Mouse (Mus musculus): ENCODE data around the gene Bsg.
"Not testable (repeated sequence)": the region's sequence is repeated elsewhere in the genome, so short reads cannot be mapped to it uniquely, and the experiment has no call there.

Bsg gene

DNA sequence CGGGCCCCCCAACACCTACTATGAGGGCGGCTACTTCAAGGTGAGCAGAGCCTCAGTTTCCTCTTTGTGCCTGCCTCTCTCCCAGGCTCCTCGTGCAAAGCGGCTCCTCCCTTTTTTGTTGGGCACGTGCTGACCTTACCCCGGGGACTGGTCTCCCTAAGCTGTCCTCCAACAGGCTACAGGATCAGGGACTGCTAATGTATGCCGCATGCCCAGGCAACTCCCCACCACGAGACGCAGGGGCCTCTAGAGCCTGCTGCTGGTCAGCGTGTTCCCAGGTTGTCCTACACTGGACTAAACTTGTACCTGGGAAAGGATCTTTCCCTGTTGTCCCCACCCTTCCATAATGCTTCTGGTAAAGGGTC, 21.8 kb upstream of the Bsg start:
- in situ Hi-C loops (cut with MseI, MboI): no loop called here

DNA sequence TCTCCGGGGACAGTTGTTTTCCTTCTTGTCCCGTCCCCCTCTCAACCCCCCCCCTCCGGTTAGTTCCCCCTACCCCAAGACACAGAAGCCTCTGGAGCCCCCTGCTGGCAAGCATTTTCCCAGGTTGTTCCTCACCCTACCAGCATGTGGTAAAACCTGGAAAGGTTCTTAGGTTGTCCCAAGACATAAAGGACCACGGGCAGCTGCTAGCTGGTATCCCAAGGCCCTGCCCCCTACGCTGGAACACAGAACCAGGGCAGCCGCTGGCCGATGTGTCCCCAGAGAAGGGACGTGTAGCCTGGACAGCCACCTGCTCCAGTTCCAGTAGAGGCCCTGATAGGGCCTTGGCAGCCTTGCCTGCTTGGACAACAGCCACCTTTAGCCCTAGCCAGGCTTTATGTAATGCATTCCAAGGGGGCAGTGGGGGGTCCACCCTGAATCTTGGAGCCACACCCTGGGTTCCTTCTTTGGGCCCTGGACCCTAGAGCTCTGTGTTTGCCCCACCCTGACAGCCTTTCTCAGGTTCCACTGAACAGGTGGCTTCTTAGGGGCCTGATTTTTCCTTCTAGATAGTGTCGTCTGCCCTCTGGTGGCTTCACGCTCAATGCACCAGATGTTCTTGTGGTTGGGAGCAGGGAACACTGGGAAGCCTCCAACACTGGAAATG, 21.2 kb upstream of the Bsg start:
- in situ Hi-C loops (cut with MseI, MboI): no loop called here

DNA sequence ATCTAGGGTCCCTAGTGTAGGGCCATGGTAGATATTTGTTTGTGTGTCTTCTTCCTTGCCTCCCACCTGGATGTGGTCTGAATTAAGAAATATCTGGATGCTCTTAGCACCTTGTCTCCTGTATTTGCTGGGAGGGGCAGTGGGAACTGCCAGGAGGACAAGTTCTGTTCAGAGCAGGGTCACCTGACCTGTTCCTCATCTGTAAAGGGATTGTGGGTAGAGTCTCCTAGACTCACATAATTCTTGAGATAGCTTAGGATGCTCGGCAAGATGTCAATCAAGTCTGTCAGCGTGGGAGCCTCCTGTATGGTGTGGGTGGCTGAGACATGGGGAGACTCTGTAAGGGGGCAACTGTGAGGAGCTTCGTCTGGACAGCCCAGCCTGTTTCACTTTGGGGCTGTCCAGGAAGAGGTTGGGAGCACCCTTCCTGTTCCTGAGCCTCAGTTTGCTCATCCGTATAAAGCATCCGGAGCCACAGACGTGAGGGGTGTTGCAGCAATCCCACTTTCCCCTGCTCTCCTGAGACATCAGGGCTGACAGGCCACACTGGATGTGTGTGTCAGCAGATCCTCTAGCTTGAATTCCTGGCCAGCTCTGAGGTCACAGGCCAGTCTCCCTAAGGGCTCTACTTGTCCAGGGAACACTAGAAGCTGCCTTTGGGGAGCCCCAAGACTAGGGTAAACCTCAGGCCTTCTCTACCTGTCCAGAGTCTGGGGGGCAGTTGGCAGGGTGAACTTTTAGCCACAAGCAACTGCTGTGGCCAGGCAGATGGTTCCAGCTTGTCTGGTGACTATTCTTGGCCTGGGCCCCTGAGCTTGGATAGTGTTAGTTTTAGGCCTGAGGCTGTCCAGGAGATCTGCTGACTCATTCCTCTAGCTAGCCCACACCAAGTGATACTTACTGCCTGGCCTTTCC, 20.3 kb upstream of the Bsg start:
- in situ Hi-C loops (cut with MseI, MboI): no loop called here

- in situ Hi-C loops (cut with MseI, MboI): no loop called here
Measured at GRCm38 (mm10) chr10:79684770-79685600, 19.3 kb upstream of the Bsg start.

- in situ Hi-C loops (cut with MseI, MboI): no loop called here
Measured at GRCm38 (mm10) chr10:79686219-79686618, 18.1 kb upstream of the Bsg start.

GRCm38 (mm10) chr10:79686691-79687090, 17.6 kb upstream of the Bsg start:
- in situ Hi-C loops (cut with MseI, MboI): no loop called here

DNA sequence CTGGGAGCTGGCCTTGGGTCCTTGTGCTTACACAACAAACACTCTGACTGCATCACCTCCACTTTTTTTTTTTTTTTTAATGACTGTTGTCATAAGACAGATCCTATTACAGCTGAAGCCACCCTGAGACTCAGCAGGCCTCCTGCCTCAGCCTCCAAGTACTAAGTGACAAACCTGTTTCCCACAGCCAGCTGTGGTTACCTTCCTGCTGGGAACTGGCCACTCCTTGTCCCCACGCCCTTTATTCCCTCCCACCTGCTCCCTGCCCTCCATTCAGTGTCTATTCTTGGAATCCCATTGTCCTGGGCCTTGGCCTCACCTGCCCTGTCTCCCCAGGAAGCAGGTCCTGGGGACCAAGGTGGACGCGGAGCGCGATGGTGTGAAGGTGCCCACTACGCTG, 16.8 kb upstream of the Bsg start:
- in situ Hi-C loops (cut with MseI, MboI): no loop called here

DNA sequence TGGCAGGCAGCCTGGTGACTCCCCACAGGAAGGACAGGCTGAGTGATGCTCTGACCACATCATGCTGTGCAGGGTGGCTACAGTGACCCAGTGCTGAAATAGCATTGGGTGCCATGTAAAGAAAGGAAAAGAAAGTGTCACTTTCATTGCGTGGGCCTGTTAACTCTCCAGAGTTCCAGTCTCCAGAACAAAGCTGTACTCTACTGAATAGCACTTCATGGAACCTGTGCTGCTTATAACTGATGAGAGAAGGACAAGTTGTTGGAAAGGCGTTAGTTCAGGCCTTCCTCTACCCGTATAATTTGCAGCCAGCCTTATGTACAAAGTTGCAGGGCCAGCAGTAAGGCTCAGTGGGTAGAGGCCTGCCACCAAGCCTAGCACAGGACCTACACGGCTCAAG, 15.6 kb upstream of the Bsg start, which contains the start of gene Gzmm:
Gzmm (plus strand) TSS at position 301 of the 400 bp plus-strand sequence.
- in situ Hi-C loops (cut with MseI, MboI): no loop called here

GRCm38 (mm10) chr10:79689178-79689577, 15.1 kb upstream of the Bsg start:
- in situ Hi-C loops (cut with MseI, MboI): no loop called here

GRCm38 (mm10) chr10:79691986-79692548, 12.2 kb upstream of the Bsg start:
- in situ Hi-C loops (cut with MseI, MboI): no loop called here

DNA sequence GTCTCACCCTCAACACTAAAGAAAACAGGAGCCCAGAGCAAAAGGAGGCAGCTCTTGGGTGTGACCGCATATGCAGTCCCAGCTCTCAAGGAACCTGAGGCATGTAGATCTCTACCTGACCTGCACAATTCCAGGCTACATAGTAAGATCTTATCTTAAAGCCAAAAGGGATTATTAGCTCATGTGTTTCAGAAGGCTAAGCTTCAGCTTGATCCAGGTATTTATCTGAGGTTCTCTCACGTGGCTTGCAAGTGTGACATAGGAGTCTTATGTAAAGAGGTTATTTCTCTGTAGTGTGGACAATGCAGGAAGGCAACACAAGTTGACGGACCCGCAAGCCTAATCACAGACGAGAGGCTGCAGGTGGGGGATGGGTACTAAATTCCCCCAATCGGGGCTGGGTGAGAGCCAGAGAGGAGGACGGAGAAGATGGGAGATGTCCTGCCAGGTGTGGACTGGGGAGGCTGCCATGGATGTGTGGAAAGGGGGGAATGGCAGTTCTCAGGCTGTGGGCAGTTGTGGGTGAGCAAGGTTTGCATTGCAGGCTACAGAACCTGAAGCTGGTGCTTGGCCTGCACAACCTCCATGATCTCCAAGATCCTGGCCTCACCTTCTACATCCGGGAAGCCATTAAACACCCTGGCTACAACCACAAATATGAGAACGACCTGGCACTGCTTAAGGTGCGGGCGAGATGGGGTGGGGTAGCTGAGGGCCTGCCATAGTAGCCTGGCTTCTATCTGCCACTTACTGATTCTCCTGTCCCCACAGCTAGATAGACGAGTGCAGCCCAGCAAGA, 10.5 kb upstream of the Bsg start:
- in situ Hi-C loops (cut with MseI, MboI): no loop called here

- in situ Hi-C loops (cut with MseI, MboI): no loop called here
Measured at GRCm38 (mm10) chr10:79694379-79694655, 10.0 kb upstream of the Bsg start.

DNA sequence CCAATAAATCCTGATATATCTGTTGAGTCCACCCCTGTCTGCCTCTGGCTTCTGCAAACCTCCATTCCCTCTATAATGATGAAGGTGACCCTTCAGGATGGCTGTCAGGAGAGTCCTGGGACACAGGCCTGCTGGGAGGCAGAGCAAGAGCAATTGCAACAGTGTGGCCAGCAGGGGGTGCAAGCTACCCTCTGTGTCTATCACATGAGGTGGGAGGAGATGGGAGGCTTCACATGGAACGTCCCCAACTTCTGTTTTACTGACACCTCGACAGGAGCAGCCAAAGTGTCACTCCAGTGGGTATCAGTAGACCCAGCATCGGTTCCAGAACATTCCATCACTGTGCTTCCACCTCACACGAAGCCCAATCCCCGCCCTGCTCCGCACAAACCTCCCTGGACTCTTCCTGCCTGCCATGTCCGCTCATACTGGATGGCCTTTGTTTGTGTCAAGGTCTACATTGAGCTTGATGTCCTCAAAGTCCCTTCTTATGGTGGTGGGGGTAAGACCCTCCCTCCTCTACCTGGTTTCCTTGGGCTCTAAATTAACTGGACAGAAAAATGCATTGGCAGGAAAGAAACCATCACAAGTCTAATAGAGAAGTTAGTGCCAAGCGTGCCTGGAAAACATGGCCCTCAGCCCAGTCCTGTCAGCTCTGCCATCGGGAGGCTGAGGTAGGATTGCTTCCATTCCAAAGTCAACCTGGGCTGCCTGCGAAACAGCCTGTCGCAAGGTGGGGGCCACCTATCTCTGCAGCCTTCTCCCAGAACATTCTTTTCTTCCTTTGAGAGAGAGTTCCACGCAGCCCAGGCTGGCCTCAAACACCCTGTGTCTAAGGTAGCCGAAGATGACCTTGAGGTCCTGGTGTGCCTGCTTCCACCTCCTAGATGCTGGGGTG, 8.8 kb upstream of the Bsg start:
- in situ Hi-C loops (cut with MseI, MboI): no loop called here

DNA sequence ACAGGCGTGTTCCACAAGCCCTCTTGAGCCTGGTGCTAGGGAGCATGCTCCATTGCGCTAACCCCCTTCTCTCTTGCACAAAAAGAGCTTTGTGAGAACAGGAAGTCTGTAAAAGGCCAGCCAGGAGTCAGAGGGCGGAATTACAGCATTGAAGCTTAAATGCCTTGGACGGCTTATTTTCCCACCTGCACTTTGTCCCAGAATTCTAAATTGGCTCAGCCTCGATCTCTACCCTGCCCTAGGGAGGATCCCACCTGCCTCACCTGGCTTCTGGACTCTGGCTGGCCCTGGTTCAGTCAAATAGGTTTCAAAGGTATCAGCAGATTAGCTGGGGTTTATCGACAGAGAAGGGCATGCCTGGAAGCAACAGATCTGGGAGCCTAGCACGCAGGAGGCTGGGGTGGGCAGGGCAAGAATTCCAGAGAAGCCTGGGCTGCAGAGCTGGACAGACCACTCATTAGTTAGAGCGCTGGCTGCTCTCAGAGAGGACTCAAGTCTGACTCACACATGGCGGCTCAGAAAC, 8.1 kb upstream of the Bsg start:
- in situ Hi-C loops (cut with MseI, MboI): no loop called here

GRCm38 (mm10) chr10:79697916-79698315, 6.4 kb upstream of the Bsg start:
- in situ Hi-C loops (cut with MseI, MboI): no loop called here

- in situ Hi-C loops (cut with MseI, MboI): no loop called here
Measured at GRCm38 (mm10) chr10:79698459-79698858, 5.8 kb upstream of the Bsg start.

- in situ Hi-C loops (cut with MseI, MboI): no loop called here
Measured at GRCm38 (mm10) chr10:79700676-79701075, 3.6 kb upstream of the Bsg start.

DNA sequence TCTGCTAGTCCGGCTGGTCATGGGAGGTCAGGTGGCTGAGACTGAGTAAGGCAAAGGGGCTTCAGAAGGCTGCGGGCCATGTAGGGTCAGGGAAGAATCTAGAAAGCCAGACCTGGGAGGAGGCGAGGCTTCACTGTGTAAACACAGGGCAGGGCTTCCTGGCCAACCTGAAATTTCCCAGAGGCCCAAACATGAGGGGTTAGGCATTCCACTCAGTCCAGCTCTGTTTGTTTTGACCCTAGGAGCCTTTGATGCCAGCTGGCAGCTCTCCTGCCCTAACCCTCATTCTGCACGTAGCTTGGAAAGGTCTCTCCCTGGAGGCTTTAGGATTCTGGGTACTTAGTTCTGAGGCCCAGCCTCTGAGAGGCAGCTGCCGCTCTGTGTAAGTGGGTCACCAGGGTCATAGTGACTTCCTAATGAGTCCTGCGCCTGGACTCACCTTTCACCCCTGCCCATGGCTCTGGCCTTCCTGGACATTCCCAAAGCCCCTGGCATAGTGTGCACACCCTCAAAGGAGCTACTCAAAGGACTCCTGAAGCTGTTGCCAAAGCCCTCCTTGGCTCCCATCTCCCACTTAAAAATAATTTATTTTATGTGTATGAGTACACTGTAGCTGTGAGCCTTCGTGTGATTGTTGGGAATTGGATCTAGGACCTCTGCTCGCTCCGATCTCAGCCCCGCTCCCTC, 2.7 kb upstream of the Bsg start:
- in situ Hi-C loops (cut with MseI, MboI): no loop called here

DNA sequence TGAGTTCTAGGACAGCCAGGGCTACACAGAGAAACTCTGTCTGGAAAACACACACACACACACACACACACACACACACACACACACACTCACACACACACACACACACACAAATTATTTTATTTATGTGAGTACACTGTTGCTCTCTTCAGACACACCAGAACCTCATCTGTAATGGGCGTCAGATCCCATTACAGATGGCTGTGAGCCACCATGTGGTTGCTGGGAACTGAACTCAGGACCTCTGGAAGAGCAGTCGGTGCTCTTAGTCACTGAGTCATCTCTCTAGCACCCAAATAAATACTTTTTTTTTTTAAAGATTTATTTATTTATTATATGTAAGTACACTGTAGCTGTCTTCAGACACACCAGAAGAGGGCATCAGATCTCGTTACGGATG, 1.3 kb upstream of the Bsg start:
- in situ Hi-C loops (cut with MseI, MboI): not testable (repeated sequence)

All from mouse trophoblast stem cell (cell line).